Mouse (Mus musculus) layer of hippocampus, adult 8-10 months (tissue): Measurements from ENCODE around the gene Sh3kbp1. TPM values are rescaled to one million over a fixed set of nuclear protein-coding genes. Genes with fewer than 3 reads are reported as not detected.

Experiments
- DNase-seq, 2 experiments: peaks; one replicate each; pipeline ENCODE4 v3.0.0; 2022; ENCODE audit warnings: low spot score in 2 of 2
- total RNA-seq, 4 experiments: library from RNA; stranded (reverse); gene quantifications; 2 replicates each; pipeline ENCODE4 v1.2.4; 2022

Gene Sh3kbp1
- total RNA-seq, 4 experiments from 2014 or later, result 36.8 to 41.6 (median 37.9) TPM

- no peak for DNase-seq
These were observed 368.7 kb downstream of the Sh3kbp1 start for GRCm38 (mm10) chrX:159995808-159996207.

Other genes starting within 250 kb of the Sh3kbp1 start
- gene Map7d2, start 212.7 kb upstream of the Sh3kbp1 start, total RNA-seq, result 100 to 1,000 TPM in 2 of 4 experiments, 10 to 100 TPM in 2; 94.1 to 114 (median 105) TPM
- 10 to 100 TPM in 2 of 4 experiments, 1 to 10 TPM in 2; 8.1 to 11.4 (median 10.1) TPM for gene Bclaf3, start 100.6 kb upstream of the Sh3kbp1 start, total RNA-seq